Mouse (Mus musculus): ENCODE results near the gene Arhgap15.
A peak's percentile ranks its signal among the peaks of the same experiment; 100 is the strongest.

The Arhgap15 gene

GRCm38 (mm10) chr2:44029865-44030264 is 281.2 kb downstream of the Arhgap15 start:
- no peak for DNase-seq (ENCODE audit: low spot score in 2 of 2)

GRCm38 (mm10) chr2:44039522-44040203 is 291.0 kb downstream of the Arhgap15 start:
- DNase-seq (ENCODE audit: low spot score in 2 of 2): no peak

GRCm38 (mm10) chr2:44044088-44044487 is 295.5 kb downstream of the Arhgap15 start:
- no peak for DNase-seq (ENCODE audit: low spot score in 2 of 2)

- no peak for DNase-seq (ENCODE audit: low spot score in 2 of 2)
Measured at GRCm38 (mm10) chr2:44044634-44045033, 296.0 kb downstream of the Arhgap15 start.

- no peak for DNase-seq (ENCODE audit: low spot score in 2 of 2)
Measured at GRCm38 (mm10) chr2:44045231-44045630, 296.6 kb downstream of the Arhgap15 start.

- no peak for DNase-seq (ENCODE audit: low spot score in 2 of 2)
Measured at GRCm38 (mm10) chr2:44060306-44060705, 311.7 kb downstream of the Arhgap15 start.

GRCm38 (mm10) chr2:44060716-44061115 is 312.1 kb downstream of the Arhgap15 start:
- DNase-seq (ENCODE audit: low spot score in 2 of 2): no peak

GRCm38 (mm10) chr2:44065067-44065466 is 316.4 kb downstream of the Arhgap15 start:
- DNase-seq (ENCODE audit: low spot score in 2 of 2): no peak

- no peak for DNase-seq (ENCODE audit: low spot score in 2 of 2)
Measured at GRCm38 (mm10) chr2:44068151-44068840, 319.7 kb downstream of the Arhgap15 start.

GRCm38 (mm10) chr2:44068906-44069305 is 320.3 kb downstream of the Arhgap15 start:
- no peak for DNase-seq (ENCODE audit: low spot score in 2 of 2)

- no peak for DNase-seq (ENCODE audit: low spot score in 2 of 2)
Measured at GRCm38 (mm10) chr2:44076570-44076969, 327.9 kb downstream of the Arhgap15 start.

GRCm38 (mm10) chr2:44080530-44080929 is 331.9 kb downstream of the Arhgap15 start:
- no peak for DNase-seq (ENCODE audit: low spot score in 2 of 2)

- no peak for DNase-seq (ENCODE audit: low spot score in 2 of 2)
Measured at GRCm38 (mm10) chr2:44081241-44081640, 332.6 kb downstream of the Arhgap15 start.

GRCm38 (mm10) chr2:44084471-44084870 is 335.8 kb downstream of the Arhgap15 start:
- no peak for DNase-seq (ENCODE audit: low spot score in 2 of 2)

GRCm38 (mm10) chr2:44086403-44087056 is 337.9 kb downstream of the Arhgap15 start:
- no peak for DNase-seq (ENCODE audit: low spot score in 2 of 2)

- no peak for DNase-seq (ENCODE audit: low spot score in 2 of 2)
Measured at GRCm38 (mm10) chr2:44098552-44098951, 349.9 kb downstream of the Arhgap15 start.

- no peak for DNase-seq (ENCODE audit: low spot score in 2 of 2)
Measured at GRCm38 (mm10) chr2:44102351-44102750, 353.7 kb downstream of the Arhgap15 start.

GRCm38 (mm10) chr2:44103321-44103720 is 354.7 kb downstream of the Arhgap15 start:
- no peak for DNase-seq (ENCODE audit: low spot score in 2 of 2)

- no peak for DNase-seq (ENCODE audit: low spot score in 2 of 2)
Measured at GRCm38 (mm10) chr2:44103742-44104141, 355.1 kb downstream of the Arhgap15 start.

GRCm38 (mm10) chr2:44104282-44105197 is 355.9 kb downstream of the Arhgap15 start:
- DNase-seq (ENCODE audit: low spot score in 2 of 2): peak in 1 of 2 experiments; percentile 16

- no peak for DNase-seq (ENCODE audit: low spot score in 2 of 2)
Measured at GRCm38 (mm10) chr2:44105198-44105555, 356.6 kb downstream of the Arhgap15 start.

- DNase-seq (ENCODE audit: low spot score in 2 of 2): no peak
Measured at GRCm38 (mm10) chr2:44106359-44106758, 357.7 kb downstream of the Arhgap15 start.
